Mouse (Mus musculus): ENCODE measurements at regions not wholly inside any gene's neighbourhood (a gene's known extent, or its start where the extent isn't known, plus 50 kb on each side); places are given as distances from the start of the nearest gene placed in this dataset.

DNA sequence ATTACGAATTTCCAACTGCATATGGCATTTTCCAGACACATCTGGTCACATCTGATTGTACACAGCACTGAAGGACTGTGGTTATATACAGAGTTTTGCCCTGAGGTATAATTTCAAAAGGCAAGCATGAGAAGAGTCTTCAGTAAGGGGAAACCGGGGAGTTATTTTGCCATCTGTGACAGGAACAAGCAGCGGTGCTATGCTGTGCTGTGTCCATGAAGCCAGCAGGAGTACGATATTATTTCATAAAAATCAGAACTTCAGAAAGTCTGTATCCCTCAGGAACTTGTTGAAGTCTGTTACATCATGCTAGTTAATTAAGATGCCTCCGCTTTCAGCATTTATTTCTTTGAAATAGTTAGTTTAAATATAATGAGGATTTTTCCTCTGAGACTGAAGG, 163.7 kb downstream of the Calcrl start:
- DNase-seq (ENCODE audit: low spot score in 2 of 2) = no peak

DNA sequence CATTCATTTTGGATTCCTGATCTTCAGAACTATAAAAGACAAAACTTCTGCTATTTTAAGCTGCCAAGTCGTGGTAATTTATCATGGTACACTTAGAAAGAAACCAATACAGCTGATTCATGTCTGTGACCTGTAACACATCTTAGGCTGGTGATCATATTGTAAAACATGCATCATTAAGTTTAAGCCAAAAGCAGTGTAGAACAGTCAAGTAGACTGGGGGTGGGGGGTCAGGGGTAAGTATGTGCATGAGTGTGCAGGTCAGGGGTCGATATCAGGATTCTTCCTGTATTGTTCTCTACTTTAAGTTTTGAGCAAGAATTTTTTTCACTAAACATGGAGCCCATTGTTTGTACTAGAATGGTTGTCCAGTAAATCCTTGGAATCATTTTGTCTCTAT, 160.7 kb downstream of the Calcrl start:
- no peak for DNase-seq (ENCODE audit: low spot score in 2 of 2)

DNA sequence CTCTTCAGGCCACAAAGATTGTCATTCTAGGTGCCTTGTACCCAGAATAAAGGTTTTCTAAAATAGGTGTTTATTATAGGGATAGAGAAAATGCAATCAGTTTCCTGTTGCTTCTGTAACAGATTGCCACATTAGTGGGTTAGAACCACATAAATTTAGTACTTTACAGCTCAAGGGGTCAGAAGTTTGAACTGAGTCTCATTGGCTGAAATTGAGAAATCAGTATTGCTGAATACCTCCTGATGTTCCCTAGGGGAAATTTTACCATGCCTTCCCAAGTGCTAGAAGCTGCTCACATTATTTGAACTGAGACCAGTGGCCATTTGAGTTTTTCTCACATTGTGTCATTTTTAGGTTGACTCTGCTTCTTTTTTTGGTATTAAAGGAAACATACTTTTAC, 160.2 kb downstream of the Calcrl start:
- no peak for DNase-seq (ENCODE audit: low spot score in 2 of 2)

DNA sequence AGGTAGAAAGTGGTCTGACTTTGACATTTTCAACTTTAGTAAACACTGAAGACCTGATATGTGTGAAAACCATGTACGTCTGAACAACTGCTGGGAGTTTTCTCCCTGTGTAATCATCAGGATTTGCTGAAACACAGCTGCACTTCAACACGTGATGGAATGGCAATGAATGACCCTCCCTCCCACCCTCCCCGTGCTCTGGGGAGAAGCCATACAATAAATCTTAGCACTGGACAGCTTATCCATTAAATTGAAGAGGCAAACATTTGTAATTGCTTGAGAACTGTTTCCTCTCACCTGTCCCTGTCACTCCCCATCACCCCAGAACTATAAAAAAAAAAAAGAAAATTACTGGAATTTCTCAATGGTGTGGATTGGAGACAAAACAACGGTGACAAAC, 159.1 kb downstream of the Calcrl start:
- DNase-seq (ENCODE audit: low spot score in 2 of 2) = no peak

DNA sequence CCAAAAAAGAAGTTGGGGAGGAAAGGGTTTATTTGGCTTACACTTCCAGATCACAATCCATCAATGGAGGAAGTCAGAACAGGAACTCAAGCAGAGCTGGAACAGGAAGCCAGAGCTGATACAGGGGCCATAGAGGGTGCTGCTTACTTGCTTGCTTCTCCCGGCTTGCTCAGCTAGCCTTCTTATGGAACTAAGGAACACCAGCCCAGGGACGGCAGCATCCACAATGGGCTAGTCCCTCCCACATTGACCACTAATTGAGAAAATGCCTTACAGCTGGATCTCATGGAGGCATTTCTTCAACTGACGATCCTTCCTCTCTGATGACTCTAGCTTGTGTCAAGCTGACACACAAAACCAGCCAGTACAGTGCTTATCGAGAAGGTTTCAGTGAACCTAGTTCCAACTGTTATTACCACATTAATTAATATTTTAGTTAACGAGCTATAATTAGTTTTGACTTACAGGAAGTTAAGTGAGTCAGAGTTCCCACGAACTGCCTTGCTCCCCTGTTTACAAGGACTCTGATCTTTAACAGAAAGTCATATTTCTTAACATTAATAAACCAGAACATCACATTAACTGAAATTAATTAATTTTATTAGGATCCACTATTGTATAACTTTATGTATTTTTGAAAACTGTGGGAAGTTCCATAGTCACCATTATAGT, 158.2 kb downstream of the Calcrl start:
- DNase-seq (ENCODE audit: low spot score in 2 of 2) = no peak

DNA sequence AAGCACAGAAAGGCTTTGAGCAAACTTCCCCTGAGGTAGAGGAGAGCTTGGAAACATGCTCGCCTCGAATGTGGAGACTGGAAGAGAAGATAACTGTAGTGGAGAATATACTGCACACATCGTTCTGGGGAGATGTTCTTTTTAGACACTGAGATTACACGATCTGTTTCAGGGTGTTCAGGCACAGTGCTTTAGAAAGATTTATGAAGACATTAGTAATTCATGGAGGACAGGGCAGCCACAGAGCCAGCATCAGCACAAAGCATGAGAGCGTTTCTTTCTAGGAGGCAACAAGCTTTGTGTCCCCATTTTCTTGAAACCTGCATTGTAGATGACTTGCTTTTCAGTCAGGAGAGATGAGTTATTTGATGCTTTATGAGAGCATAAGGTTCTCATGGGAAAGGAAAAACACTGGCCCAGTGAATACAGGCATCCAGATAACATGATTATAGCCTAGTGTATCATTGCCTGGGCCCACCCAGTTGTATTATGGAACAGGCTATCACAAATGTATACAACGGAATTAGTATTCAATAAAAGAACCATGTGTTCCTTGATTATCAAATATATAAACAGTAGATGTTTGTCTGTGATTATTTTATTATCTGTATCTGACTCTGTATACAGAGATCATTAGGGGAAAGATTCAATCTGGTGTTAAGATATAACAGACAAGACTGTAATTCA, 151.0 kb downstream of the Calcrl start:
- DNase-seq (ENCODE audit: low spot score in 2 of 2) = no peak

DNA sequence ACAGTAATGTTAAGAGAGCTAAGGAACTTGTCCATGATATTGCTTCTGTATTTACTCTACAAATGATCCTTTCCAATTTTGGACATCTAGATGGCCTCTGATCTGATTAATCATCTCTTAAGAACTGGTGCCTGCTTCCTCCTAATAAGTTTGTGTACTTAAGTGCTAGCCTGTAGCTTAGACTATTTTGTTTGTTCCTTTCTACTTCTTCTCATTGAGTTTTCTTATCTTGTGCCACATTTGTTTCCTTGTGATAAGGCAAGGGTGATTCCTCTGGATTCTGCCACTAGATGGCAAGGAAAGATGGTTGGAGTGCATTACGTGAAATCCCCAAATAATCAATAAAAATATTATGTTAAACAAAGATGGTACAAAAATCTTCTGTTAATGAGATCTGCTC, 148.0 kb downstream of the Calcrl start:
- DNase-seq (ENCODE audit: low spot score in 2 of 2) = no peak

Small RNAs in the stretch of these regions (microRNA-seq; reads per million reads assigned to microRNA genes)
- 0 reads per million in 2 experiments for gene Gm25972
